Mouse (Mus musculus): ENCODE results near the gene Fam20c.

Fam20c gene

DNA sequence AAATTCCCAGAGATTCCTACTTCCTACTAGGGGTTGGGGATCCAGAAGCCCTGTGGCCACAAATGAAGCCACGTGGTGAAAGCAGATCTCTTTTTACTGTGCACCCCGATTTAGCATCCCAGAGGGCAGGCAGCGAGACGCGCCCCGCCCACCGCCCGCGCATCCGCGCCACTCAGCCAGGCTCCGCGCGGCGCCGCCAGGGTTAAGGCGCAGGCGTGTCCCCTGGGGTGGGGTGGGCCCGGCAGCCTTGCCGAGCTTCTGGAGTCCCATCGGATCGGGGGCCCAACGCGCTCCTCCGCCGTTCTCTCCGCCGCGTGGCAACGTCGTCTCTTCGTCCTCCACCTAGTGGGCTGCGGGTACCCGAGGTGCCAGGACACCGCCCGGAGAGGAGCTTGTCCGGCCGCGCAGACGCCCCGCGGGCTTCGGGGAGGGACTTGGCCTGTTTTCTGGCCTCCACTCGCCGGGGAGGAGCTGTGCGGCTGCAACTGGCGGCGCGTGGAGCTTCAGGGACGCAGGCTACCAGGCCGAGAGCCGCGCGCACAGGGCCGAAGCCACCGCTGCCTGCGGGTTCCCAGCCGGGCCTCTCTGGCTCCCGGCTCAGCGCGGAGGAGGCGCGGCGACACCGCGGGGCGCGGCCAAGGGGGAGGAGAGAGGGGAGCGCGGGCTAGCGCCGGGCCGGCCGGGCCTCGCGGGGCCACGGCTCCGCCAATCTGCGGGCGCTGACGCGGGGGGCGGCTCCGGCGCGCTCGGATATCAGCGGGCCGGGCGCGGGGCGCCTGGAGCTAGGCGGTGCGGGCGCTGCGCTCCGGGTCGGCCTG, at the start of gene Fam20c:
TSS of gene Fam20c (plus strand) at position 212 of the 818 bp plus-strand sequence.
- DNase-seq: peak; percentile 79 to 89

DNA sequence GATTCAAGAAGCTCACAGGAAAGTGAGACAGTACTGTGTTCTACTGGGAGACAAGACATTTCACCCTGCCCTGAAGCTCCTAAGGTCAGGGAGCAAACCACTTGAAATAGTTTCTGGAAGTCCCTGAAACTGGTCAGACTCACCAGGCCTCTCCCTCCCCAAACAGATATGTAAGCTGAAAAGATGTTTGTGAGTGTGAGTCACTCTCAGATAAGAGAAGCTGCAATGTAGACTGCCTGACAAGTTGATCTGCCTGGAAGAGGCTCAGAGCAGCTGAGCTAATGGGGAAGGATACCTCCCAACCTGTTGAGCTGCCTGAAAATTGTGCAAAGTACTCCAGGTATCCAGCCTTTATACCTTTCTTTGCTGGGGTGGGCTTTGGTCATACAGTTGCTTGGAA, 46.9 kb upstream of the Fam20c start:
- DNase-seq: no peak

DNA sequence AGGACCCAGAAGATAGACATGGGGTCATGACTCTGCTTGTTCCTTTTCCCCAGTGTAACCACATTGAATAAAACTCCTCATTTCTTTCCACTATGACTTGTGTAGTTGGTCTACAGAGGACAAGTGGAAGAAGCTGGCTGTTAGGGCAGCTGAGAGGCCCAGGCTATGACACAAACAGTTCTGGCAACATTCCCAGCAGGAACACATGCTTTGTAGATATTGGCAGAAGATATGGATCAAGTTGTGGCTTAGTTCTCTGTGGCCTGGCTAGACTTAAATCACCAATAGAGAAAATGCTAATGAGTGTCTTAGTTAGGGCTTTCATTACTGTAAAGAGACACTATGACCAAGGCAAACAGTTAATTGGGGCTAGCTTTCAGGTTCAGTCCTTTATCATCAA, 45.7 kb upstream of the Fam20c start:
- DNase-seq: no peak

DNA sequence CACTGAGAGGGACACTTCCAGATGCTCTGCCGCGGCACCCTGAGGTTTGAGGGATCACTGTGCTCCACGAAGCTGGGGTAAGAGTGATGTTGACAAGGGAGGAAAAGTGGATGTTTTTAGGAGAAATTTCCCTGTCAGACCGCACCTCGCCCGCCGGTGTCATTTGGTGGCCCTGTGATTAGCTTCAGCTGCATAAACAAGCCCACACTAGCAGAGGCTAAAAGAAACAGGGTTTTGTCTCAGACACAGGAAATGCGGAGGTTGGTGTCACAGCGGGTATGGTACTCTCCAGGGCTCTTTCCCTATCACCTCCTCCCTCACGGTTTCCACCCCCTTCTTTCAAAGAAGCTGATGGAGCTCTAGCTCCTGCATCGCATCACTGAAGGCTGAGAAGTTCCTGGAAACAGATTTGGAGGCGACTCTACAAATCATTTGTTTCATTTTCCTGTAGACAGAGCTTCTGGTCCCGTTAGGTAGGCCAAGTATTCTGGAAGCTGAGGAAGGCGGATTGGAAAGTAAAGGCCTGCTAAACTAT, 38.7 kb upstream of the Fam20c start:
- DNase-seq: no peak

DNA sequence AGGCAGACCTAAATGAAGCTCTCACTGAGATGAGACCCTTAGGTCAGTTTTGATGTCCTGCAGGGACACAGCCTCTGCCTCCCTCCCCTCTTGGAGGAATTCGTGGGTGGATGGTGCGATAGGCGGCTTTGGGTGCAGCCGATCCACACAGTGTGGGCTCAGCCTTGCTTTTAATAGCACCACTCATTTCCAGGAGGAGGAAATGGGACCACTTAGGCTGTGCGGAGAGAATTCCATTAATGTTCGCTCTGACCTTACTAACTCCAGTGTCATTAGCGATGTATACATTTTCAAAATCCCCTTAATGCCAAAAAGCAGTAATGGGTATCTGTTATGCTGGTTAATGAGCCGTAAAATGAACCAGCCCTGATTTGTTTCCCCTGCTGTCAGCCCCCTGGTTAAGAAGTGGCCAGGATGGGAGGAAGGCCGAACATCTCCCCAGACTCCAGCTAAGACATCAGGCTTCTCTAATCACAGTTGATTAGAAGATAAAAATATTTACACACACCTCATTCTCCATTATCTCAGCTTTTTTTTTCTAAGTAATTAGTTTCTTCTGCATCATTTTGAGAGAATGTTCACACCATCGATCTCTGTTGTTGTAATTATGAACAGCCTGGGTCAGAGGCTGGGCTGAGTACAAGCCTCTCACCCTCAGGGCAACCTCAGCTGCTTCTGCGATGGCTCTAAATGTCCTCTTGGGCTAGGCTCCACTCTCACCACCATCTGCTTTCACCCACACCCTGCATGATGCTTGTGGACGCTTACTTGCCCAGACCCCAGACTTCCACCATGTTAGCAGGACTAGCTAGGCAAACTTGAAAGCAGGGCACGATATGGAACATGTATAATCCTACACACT, 33.8 kb upstream of the Fam20c start:
- no peak for DNase-seq

DNA sequence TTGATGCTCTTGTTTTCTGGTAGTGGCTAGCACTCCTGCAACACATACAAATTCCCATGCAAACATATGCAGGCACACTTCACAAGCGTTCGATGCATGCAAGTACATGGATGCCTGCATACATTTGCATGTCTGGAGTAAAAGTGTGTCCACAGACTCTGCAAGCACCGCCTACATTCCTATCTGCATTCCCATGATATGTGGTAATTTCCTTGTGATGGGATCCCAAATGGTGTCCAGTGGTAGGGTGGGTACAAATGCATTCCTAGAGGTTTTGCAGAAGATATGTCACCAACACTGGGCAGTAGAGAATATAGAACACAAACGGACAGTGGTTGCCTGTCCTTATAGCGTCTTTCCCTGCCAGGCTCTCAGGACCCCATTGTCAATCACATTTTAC, 29.9 kb upstream of the Fam20c start:
- no peak for DNase-seq

DNA sequence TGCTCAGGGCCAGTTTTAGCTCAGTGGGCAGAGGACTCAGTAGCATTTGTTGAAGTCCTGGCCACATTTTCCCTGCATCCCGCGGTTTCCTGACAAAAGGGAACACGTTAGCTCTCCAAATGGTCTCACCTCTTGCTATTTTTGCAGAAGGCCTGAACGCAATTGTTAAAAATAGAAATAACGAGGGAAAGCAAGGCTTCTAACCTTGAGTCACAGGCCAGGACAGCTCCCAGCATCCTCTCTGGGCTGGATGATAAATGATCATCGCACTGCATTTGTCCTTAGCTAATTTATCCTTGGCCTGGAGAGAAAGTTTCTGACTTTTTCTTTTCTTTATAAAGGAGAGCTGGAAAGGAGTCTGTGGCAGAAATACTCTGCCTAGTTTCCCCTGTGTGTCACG, 29.2 kb upstream of the Fam20c start:
- no peak for DNase-seq

DNA sequence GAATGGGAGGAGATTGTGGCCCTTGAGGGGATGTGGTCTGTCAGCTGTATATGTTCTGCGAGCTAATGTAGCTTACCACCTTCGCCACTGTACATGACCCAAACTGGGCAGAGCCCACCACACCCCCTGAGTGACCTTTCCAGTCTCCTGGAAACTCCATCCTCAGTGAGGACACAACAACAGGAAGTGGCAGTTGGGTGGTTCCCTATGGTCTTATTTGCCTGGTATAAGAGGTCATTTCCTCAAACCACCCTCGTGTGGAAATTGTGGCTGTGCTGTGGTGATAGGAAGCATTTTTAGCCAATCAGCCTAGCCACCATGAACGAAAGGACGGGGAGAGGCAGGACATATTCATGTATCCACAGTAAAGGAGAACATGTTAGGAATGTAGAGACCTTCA, 23.5 kb upstream of the Fam20c start:
- peak; percentile 15 to 37 for DNase-seq

DNA sequence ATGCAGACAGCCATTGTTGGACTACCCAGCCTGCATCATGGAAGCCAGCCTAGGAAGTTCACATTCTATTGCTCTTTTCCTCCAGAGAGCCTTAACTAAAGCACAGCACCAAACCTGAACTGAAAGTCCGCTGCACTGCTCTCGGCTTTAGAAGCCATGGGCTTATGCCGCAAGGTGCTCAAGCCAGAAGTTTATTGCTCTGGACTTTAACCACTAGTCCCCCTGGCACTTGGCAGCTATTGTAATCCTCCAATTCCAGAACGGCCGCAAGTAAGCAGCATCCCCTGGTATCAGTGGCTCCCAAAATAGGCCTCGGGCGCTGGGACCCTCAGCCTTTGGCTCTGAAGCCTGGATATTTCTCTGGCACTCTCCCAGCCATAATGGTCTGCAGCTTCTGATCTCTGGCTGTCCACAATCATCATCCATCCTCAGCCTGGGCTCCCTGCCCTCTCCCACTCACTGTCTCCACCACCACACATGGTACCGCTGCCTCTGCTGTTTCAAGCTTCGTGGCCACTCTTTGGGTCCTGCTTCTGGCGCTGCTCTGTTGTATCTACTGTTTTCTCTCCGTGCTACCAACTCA, 20.9 kb upstream of the Fam20c start:
- no peak for DNase-seq

DNA sequence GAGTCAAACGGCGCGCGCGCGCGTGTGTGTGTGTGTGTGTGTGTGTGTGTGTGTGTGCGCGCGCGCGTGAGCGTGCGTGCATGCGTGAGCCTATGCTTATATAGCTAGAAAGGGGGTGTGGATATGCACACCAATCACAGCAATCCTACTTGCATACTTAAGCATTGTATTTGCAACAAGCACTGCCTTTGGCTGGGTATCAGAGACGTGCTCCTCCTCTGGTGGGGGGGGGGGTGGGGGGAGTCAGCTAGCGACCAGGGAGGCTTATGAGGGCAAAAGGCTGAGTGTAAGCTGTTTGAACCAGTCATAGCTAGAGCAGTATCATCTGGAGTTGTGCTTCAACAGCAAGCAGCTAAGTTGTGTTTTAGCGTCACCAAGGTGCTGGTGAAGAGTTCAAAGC, 20.3 kb upstream of the Fam20c start:
- DNase-seq: no peak

DNA sequence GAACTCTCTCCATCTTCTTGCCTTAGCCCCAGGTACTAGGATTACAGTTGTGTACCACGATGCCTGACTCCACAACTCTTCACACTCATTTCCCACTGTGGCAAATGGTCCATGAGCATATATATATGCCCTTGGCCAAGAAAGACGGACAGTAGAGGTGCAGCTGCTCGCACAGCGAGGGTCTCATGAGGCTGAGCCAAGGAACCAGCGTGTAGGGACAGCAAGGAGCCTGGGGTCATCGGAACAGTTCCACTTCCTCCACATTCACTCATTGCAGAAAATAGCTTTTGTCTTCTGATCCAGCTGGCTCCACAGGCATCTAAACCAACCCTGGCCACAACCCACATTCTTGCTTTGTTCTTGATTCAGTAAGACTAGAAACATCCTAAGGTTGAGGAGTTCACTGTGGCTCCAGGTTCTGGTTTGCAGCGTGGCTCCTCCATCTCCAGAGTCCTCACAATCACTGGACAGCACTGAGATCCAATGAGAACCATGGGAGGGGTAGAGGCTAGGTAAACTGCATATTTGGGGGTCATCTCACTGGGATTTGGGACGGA, 19.0 kb upstream of the Fam20c start:
- no peak for DNase-seq

DNA sequence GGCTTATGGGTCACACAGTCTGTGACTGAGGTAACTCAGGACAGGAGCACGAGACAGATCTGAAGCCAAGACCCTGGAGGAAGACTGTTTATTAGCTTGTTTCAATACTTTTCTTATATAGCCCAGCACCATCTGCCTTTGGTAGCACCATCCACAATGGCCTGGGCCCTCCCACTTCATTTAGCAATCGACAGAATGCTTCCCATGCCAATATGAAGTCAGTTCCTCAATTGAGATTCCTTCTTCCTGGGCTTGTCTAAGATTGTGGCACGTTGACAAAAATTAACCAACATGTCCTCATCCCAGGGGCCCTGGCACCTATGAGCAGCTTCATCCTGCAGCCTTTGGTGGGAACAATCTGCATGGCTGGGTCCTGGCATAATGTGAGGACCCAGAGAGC, 14.2 kb upstream of the Fam20c start:
- no peak for DNase-seq

DNA sequence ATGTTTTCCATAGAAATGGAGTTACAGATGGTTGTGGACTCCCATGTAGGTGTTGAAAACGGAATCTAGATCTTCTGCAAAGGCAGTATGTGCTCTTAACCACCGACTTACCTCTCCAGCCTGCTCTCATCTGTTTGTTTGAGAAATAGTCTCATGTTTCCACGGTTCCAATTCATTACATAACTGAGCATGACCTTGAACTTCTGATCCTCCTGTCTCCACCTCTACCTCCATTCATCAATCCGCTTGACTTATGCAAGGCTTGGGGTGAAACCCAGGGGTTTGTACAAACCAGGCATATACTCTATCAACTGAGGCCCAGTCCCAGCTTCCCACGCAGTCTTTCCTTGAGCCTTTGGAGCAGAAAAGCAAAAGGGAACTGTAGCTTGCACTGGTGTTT, 12.8 kb upstream of the Fam20c start:
- no peak for DNase-seq

DNA sequence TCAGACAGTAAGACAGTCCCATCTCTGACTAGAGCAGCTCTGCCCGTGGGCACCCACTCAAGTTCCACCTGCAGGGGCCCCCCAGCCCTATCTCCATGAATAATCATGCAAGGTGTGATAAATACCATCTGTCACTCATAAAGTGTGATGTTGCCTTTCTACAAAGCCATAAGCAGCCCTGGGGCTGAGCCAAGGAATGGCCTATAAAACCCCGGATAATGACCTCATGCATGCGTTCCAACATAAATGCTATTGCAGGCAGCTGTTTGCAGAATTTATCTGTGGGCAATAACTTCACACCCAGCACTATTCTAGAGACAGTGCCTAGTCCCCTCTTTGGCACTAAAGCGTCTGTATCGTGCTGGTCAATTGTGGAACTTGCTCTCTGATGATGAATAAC, 12.0 kb upstream of the Fam20c start:
- DNase-seq: no peak

DNA sequence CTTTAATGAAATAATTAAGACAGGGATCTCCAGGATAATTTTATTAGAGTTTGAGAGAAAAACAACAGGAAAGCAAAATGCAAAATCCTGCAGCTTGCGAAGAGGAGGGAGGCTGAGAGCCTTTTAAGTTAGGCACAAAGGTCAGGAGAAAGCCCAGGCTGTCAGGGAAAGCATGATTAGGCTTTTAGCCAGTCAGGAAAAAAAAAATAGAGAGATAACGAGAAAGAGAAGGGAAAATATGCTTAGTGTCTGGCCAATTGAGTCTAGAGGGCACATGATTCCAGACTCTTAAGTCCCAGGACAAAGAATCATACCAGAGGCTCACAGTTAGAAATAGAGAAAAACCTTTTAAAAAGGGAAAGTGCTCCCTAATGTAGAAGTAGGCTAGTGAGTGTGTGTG, 10.7 kb upstream of the Fam20c start:
- DNase-seq: no peak

DNA sequence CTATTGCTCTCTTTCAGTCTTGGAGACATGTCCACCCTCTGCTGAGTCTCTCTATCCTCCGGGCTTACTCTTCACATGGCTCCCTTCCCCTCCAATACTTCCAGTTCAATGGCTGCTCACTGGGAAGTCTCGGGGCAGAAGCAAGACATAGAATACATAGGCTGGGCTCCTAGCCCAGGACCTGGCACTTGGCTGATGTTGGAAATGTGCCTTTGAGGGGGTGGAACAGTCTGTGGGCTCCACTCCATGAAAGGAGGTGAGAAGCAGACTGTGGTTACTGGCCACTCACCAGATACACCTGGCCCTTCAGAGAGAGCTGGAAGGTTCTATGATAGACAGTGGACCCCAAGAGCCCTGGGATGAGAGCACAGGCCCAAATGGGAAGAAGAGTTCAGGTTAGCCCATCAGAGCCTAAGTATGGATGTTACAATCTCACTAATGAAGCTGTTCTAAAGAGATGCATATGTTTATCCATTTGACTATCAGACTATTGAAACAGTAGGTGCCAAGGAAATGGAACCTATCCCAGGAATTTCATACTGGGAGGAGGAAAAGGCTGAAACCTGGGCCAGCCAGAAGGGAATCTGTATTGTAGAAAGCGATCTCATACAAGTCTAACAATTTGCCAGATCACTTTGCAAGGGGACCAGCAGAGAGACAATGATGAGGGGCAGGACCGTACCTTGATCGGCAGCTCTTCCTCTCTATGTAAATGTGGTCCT, 8.8 kb upstream of the Fam20c start:
- no peak for DNase-seq

DNA sequence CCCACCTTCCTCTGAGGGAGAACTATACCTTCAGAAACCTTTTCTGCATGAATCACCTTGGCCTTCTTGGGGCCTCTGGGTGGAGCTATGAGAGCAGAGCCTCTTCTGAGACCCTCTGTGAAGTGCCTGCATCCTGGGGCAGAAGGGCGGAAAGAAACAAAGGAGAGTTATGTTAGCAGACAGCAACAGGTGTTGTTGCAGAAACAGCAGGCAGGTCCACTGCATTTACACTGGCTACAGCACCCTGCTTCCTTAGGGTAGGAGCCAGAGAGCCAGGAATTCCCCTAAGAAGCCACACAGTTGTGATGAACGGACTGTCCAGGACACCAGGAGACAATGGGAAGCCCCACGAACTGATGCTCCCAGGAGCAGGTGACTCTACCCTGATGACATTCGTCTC, 1.0 kb upstream of the Fam20c start:
- DNase-seq: no peak

DNA sequence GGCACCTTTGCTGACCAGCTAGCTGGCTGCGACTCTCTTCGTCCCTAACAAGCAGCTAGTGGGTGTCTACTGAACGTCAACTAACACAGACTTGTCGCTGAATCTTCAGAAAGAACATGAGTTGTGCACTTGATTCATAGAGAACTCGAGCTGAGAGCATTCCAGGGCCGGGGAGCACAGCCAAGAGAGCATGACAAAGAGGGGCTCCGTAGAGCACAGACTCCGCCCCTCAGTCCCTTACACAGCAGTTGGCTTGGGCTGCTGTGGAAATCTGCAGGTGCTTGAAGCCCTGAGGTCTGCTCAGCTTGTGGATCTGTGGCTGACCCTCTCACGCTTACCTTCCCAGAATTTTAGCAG, 390 bp upstream of the Fam20c start:
- DNase-seq: peak; percentile 13 to 34

DNA sequence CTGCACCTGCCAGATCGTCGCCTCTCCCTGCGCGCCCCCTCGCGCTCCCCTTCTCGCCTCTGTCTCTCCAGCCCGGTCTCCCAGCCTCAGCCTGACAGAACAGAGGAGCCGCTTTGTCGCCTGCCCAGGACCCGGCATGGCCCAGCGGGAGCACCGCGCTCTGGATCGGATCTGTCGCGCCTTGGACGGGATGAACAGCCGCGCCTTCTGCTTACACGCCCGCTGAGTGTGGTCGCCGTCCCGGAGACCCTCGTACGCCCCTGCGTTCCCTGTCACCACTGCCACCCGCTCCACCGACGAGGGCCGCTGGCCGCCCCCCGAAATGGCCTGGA, 773 bp downstream of the Fam20c start:
- no peak for DNase-seq

DNA sequence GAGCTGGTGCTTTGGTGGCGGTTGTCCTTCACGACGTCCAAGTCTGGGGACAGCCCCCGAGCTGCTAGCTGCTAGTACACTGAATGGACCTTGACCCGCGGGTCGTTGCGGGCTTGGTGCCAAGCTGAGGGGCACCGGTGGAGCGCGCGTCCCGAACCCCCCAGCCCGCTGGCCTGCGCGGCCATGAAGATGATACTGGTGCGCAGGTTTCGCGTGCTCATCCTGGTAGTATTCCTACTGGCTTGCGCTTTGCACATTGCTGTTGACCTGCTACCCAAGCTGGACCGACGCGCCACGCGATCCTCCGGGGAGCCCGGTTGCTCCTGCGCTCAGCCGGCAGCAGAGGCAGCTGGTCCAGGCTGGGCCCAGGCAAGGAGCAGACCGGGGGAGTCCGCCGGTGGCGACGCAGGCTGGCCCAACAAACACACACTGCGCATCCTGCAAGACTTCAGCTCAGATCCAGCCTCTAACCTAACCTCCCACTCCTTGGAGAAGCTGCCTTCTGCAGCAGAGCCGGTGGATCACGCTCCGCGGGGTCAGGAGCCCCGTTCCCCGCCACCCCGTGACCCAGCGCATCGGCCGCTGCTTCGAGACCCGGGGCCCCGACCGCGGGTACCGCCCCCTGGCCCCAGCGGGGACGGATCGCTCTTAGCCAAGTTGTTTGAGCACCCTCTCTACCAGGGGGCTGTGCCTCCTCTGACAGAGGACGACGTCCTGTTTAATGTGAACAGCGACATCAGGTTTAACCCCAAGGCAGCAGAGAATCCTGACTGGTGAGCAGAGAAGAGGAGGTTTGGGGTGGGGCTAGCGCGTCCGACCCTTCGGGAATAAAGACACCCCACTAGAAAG, 1.4 kb downstream of the Fam20c start:
- DNase-seq: peak; percentile 20 to 34

DNA sequence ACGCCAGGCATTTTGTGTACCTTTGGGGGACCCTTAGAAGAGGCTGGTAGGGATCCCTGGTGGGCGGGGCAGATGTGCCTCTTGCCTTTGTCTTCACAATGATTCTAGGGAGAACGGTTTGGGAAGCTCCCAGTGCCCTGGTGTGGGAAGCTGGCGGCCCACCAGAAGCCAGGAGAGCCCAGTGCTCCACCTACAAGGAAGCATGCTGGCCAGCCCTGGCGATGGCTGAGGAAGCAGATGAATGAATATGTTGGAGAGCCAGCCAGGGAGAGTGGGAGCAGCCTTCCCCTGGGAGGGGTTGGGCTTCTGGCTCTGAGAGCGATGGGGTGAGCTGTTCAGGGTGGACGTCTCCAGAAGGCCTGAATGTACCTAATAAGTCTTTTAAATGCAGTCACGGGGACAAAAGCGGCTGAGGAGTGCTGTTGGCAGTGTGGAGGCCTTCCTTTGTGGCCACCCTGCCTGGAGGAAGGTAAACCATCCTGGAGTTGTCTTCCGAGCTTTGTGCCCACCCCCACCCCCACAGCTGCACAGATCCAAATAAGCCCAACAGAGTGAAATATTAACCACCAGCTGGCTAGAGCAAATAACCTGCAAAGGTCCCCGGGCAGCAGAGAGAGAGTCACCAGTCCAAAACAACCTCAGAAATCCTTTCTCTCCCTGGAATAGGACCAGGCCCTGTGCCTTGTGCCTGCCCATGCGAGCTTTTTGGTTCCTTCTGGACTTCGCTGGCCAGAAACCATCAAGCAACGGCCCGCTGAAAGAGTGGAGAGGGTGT, 2.2 kb downstream of the Fam20c start:
- DNase-seq: peak in 1 of 2 experiments; percentile 41

Data from lung, postnatal 4 days (tissue).